In the genomic region with DNA sequence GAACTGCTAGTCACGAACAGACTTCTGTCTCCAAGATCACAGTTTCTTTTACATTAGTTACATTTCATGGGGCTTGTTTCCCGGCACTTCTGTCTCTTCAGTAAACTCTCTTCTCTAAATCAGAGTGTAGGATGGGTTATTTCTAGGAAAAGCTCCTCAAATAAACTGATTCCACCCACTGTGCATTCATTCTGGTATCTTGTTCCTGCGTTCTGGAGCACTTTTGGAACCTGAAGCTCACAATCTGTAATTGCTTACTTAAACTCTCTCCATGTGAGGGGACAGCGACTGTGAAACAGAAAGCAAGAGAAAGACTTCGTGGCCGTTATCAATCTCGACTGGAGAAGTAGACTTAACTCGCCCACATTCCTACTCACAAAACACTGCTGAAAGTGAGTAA, we compare ENCODE assay signal across 14 mouse cellular contexts.
DNase-seq lines count a peak whose midpoint lies in the region; ATAC-seq and TF ChIP-seq lines count a peak whose summit lies in the region.
"Had no signal": no experiment of that assay in that cellular context is flagged by ENCODE, and none has a peak within 500 bp of the region (broad histone marks: within the 10 kb centered on the region; RNA-seq: fewer than 3 reads in every experiment).

No protein-coding gene starts in this region.

- no peak for TF ChIP-seq CTCF in heart, postnatal 0 days (IDR thresholded peaks at IDR 0.05; ENCODE audit: low read depth)
- TF ChIP-seq CTCF in CH12.LX (conservative IDR thresholded peaks at IDR 0.05 in 1 of 2, IDR thresholded peaks at IDR 0.05 in 1 of 2; ENCODE audit: low read depth in 2 of 2, low read length in 2 of 2): no peak

- H3K36me3 ChIP-seq in heart, postnatal 0 days (replicated peaks; ENCODE audit: control insufficient read depth, insufficient read depth, low read length): no peaks in the 10 kb centered on the region
- no peaks in the 10 kb centered on the region for H3K36me3 ChIP-seq in CH12.LX (replicated peaks in 1 of 2; ENCODE audit: control insufficient read depth in 1 of 2, insufficient read depth in 1 of 2, low read length in 1 of 2)
- H3K36me3 ChIP-seq: liver, embryonic 12.5 days; midbrain, embryonic 10.5 days had no signal

- no peaks in the 10 kb centered on the region for H3K79me2 ChIP-seq in CH12.LX (replicated peaks; ENCODE audit: control insufficient read depth, extremely low read depth, insufficient read depth, poor library complexity, severe bottlenecking)

- no peaks in the 10 kb centered on the region for H3K4me1 ChIP-seq in heart, postnatal 0 days (ENCODE audit: control insufficient read depth, insufficient read depth)
- H3K4me1 ChIP-seq in CH12.LX (ENCODE audit: control insufficient read depth in 1 of 2, insufficient read depth in 2 of 2): no peaks in the 10 kb centered on the region
- H3K4me1 ChIP-seq: forebrain, embryonic 13.5 days; liver, embryonic 12.5 days had no signal

- no peak overlapping the region for H3K27ac ChIP-seq in heart, postnatal 0 days (ENCODE audit: low read depth)
- no peak overlapping the region for H3K27ac ChIP-seq in CH12.LX (ENCODE audit: insufficient read depth, low read depth)
- H3K27ac ChIP-seq: forebrain, embryonic 13.5 days; hindbrain, postnatal 0 days; liver, embryonic 12.5 days; midbrain, embryonic 10.5 days had no signal

- no peak for ATAC-seq in heart, postnatal 0 days (ENCODE audit: insufficient read depth, low read depth)
- no peak for ATAC-seq in cerebellum, adult (ENCODE audit: insufficient number of reproducible peaks, low FRiP score, low TSS enrichment)
- ATAC-seq: forebrain, embryonic 13.5 days; hindbrain, postnatal 0 days; liver, embryonic 12.5 days had no signal

- H3K4me2 ChIP-seq in heart, postnatal 0 days (ENCODE audit: low read depth, low read length): peak overlapping the region; percentile 40
- peak overlapping the region; percentile 48 for H3K4me2 ChIP-seq in CH12.LX (ENCODE audit: insufficient read depth, low read depth, poor library complexity, severe bottlenecking)
- H3K4me2 ChIP-seq: forebrain, embryonic 13.5 days; liver, embryonic 12.5 days had no signal

- no peak overlapping the region for H3K9ac ChIP-seq in heart, postnatal 0 days (replicated peaks; ENCODE audit: low read depth, low read length)
- H3K9ac ChIP-seq in CH12.LX (ENCODE audit: insufficient read depth, low read depth): no peak overlapping the region
- H3K9ac ChIP-seq: forebrain, embryonic 13.5 days; liver, embryonic 12.5 days had no signal

- 0 out of 2 replicates have a peak overlapping the region, but pooled peaks have one; percentile 14 for H3K4me3 ChIP-seq in heart, postnatal 0 days (ENCODE audit: low read depth, low read length)
- no peak overlapping the region for H3K4me3 ChIP-seq in CH12.LX (replicated peaks in 1 of 3; ENCODE audit: low read depth in 2 of 3, low read length in 2 of 3, poor library complexity in 1 of 3)
- H3K4me3 ChIP-seq: forebrain, embryonic 13.5 days; liver, embryonic 12.5 days; midbrain, embryonic 10.5 days had no signal

- in situ Hi-C loops in CH12.LX (cut with MboI; ENCODE audit: low pct_ligation_motif_present, low pct_unique_long_range_greater_than_20kb, low sequenced_read_pairs): no loop called here

- no peak for TF ChIP-seq EP300 in heart, postnatal 0 days (IDR thresholded peaks at IDR 0.05; ENCODE audit: low read depth)
- no peak for TF ChIP-seq EP300 in CH12.LX (IDR thresholded peaks at IDR 0.05; ENCODE audit: low read length)

- intact Hi-C loops in heart, postnatal 10 days (cut with DNase I): no loop called here

- H3K27me3 ChIP-seq in heart, postnatal 0 days (ENCODE audit: control insufficient read depth, insufficient read depth, low read length): no peaks in the 10 kb centered on the region
- no peaks in the 10 kb centered on the region for H3K27me3 ChIP-seq in CH12.LX (replicated peaks)
- H3K27me3 ChIP-seq: forebrain, embryonic 13.5 days; liver, embryonic 12.5 days had no signal

- H3K9me3 ChIP-seq in heart, postnatal 0 days (replicated peaks; ENCODE audit: control insufficient read depth, low read length): no peaks in the 10 kb centered on the region
- no peaks in the 10 kb centered on the region for H3K9me3 ChIP-seq in CH12.LX (replicated peaks; ENCODE audit: low read length)
- H3K9me3 ChIP-seq: forebrain, embryonic 13.5 days; liver, embryonic 12.5 days; midbrain, embryonic 10.5 days had no signal

- TF ChIP-seq RAD21 in CH12.LX (IDR thresholded peaks at IDR 0.05; ENCODE audit: low read depth, low read length): no peak

- TF ChIP-seq POLR2A in CH12.LX (IDR thresholded peaks at IDR 0.05; ENCODE audit: low read depth, low read length): no peak

- 33% methylated on average over 8 of the region's 8 CpGs for WGBS in heart, postnatal 0 days

- dilution Hi-C loops in CH12.LX (cut with MboI; ENCODE audit: extremely low pct_ligation_motif_present, extremely low pct_unique_long_range_greater_than_20kb, low sequenced_read_pairs): no loop called here

- DNase-seq in embryo, embryonic 10.5 days (ENCODE audit: low spot score): peak; percentile 3
- no peak for DNase-seq in embryo, embryonic 10 days (ENCODE audit: low spot score)
- no peak for DNase-seq in heart, postnatal 0 days (ENCODE audit: low spot score)
- no peak for DNase-seq in heart, postnatal 10 days
- no peak for DNase-seq in CH12.LX (ENCODE audit: extremely low read depth)
- peak; percentile 7 for DNase-seq in lung, postnatal 10 days
- no peak for DNase-seq in retina, postnatal 1 day
- DNase-seq: cerebellum, adult 9-10 months; heart, adult 18-20 months had no signal

TF ChIP-seq in CH12.LX, 34 proteins besides CTCF, POLR2A, EP300 and RAD21:
- TF ChIP-seq CHD1 (IDR thresholded peaks at IDR 0.05; ENCODE audit: low read depth, low read length) (no peak), ZC3H11A (IDR thresholded peaks at IDR 0.05; ENCODE audit: low read depth, low read length) (no peak)

Comparison
In these comparisons a context has a peak if more than half of its experiments do, and no peak if none do; other contexts are left out.
1. DNase-seq: peak in embryo, embryonic 10.5 days (single experiment) and lung, postnatal 10 days (single experiment); none in embryo, embryonic 10 days (single experiment), heart, postnatal 0 days (single experiment), heart, postnatal 10 days (0 of 2), CH12.LX (single experiment) and retina, postnatal 1 day (single experiment).